Mouse (Mus musculus) ES-CJ7 (cell line): ENCODE measurements around the gene C1qtnf7.

Experiments
- DNase-seq: peaks from one replicate; pipeline ENCODE4 v3.0.0; 2011; ENCODE audit warnings: low read depth, low spot score

C1qtnf7 gene

GRCm38 (mm10) chr5:43609760-43610159, 94.4 kb downstream of the C1qtnf7 start:
- DNase-seq, result no peak

DNA sequence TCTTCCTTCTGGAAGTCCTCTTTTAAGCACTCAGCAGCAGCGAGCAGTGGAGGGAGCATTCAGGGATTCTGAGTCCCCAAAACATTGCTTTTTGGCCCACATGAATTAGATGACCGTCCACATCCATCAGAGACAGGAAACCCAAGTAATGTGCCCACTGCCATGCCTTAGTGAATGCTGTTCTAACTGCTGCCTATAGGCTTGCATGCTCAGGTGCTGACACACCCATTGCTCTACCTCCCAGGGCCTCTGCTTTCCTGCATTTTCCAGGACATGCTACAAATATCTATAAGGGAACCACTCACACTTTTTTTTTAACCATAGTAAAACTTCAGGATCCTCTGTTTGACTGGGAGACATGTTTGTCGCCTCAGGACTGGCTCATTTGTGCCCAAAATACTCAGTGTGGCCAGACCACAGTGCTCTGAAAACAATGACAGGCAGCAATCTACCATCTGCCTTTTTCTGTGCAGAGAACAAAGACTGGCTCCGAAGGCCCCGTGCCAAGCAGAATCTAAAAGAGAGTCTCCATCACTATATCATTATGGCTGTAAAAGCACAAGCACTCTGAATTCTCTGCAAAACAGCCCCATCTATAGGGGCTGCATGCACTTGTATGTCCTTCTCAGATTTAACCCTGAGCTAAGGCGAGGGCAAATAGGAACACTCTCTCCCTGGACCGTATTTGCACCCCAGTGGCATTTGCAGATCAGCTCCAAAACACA, 106.4 kb downstream of the C1qtnf7 start:
- no peak for DNase-seq

DNA sequence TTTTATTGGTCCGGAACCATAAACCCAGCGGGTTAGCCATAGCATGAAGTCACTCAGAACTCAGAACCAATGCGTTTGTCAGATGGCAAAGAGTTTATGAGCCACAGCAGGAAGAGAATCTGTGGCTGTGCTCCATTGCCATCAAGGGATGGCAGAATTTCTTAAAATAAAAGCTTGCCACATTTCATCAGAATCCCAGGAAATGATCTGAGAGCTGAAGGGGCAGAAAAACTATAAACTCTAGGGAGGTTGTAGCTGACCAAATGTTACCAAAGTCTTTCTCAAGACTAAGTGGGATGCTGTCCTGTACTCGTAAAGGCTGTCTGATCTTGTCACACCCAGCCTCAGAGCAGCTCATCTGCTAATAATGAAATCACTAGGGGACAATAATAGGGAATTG, 110.1 kb downstream of the C1qtnf7 start:
- no peak for DNase-seq

DNA sequence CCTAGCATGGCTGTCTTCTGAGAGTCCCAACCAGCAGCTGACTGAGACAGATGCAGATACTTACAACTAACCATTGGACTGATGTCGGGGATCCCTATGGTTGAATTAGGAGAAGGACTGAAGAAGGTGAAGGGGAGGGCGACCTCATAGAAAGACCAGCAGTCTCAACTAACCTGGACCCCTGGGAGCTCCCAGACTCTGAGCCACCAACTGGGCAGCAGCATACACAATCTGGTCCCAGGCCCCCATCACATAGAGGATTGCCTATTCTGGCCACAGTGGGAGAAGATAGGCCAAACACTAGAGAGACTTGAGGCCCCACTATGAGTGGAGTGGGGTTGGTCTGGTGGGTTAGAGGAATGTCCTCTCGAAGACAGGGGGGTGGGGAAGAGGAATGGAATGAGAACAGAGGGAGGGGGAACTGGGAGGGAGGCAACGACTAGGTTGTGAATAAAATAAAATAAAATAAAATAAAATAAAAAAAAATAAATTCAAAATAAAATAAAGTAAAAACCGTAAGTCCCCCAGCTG, 118.8 kb downstream of the C1qtnf7 start:
- DNase-seq, result no peak

DNA sequence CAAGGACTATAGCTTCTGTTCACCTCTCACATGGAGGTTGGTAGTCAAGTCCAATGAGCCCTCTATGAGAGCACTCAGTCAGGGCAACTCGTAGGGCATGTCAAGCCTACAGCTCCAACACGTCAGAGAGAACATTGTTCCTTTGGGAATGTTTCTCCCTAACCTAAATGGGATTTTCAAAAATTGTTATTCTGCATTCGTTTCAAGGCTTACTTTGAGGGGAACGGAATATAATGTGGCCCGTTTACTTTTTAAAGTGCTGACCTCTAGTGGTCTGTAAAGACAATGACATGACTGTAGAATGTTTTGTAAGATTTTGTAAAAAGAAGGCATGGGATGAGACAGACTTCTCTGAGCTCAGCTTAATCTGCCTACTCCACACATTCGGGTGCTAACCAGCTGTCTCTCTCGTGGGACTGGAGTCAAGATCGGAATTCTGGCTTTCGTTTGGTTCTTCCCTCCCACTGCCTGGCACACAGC, 119.3 kb downstream of the C1qtnf7 start:
- DNase-seq, result peak; percentile 9

DNA sequence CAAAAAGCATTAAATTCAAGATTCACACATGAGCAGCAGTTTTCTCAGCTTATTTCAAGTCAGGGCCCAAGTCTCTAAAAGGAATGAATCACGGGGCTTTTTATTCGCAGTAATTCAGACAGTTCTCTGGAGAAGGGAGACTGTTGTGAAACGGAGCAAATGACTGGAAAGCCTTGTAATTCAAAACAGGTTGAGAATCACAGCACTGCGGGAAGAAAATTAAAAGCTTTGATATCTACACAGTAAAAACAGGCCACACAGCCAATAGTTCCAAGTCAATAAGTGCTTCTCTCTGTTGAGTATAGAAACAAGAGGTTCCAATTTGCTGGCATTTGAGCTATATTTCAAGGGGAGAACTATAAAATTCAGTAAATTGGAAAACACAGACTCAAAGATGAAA, 129.7 kb downstream of the C1qtnf7 start:
- DNase-seq, result no peak

DNA sequence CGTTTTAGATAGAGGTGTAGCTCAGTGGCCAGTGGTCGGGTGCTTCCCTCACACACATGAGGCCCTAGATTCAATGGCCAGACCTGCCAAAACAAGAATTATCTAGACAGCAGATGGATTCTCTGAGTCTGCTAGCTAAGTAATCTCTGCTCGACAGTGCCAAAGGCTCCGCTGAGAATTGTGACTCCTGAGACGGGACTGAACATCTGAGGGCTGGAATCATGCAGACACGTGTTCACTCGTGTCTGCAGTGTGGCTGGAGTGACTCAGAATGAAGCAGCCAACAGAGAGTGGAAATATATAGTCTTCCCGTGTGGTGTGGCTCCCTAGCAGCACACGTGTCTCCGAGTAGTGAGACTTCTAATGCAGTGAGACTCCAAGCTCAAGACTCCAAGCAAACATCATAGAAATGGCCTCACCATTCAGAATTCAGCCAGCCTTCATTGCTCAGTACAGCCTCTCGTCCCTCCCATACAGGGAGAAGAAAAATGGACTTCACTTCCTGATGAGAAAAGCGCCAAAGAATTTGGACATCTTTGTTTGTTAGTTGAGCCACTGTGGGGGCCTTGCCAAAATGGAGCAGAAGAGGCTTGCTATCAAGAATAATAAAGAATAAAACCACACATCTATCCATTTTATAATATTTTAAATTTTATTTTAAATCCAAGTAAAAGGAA, 131.9 kb downstream of the C1qtnf7 start:
- no peak for DNase-seq

- no peak for DNase-seq
Observed at GRCm38 (mm10) chr5:43661498-43661897, 146.2 kb downstream of the C1qtnf7 start.

GRCm38 (mm10) chr5:43661997-43662961, 146.9 kb downstream of the C1qtnf7 start, which contains the start of gene Cc2d2a:
Gene Cc2d2a, plus strand, starts transcription at chr5:43662346.
- DNase-seq, result no peak

DNA sequence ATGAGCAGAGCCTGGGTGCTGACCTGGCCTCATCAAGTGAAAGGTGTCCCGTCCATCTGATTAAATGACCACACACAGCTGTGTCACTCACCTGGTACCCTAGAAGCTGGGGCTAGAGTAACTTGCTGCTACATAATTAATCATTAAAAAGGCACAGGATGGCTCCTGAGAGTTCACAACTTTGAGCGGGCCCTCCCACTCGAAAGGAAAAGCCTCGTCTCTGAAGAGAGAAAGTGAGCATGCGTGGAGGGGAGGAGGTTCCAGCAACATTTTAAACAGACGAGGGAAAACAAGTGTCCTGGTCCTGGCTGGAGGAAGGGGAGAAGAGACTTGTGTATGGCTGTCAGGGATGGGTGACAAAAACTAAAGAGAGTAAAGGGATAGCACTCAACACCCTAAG, 148.2 kb downstream of the C1qtnf7 start:
- no peak for DNase-seq

DNA sequence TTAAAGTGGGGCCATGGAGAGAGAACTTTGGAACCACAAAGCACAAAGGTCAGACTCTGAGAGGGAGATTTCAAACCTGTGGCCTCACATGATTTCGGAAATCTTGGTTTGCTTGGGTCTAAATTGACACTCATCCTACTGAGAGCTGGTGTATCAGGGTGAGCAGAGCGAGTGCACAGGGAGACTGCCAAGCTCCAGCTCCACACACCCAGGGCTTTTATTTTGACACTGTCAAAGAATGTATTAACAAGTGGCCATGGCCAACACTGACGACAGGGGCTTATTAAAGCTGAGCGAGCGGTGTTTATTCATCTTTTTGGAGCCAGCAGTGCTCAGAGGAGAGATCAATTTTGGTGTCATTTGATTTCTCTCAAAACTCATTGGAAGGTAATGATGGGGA, 149.8 kb downstream of the C1qtnf7 start:
- no peak for DNase-seq
